Mouse (Mus musculus): ENCODE data around the gene Enpp4.

The Enpp4 gene

GRCm38 (mm10) chr17:44053427-44053826 is 52.2 kb downstream of the Enpp4 start:
- in situ Hi-C loops (cut with MboI; ENCODE audit: low pct_unique_long_range_greater_than_20kb in 1 of 2, low sequenced_read_pairs in 2 of 2, unreplicated experiment in 1 of 2), result no loop called here
